Mouse (Mus musculus) limb, embryonic 10.5 days (tissue): ENCODE data around the gene Srsf2. TPM values are rescaled to one million over a fixed set of nuclear protein-coding genes. Genes with fewer than 3 reads are reported as not detected.
A peak's percentile ranks its signal among the peaks of the same experiment; 100 is the strongest.

Experiments
- DNase-seq: peaks from one replicate; pipeline ENCODE4 v3.0.0-alpha.2; 2017; ENCODE audit warnings: low spot score
- H3K27ac ChIP-seq: fragments of 300-500 bp; sonication (generic); 2 replicates; pipeline ENCODE4 v1.5.1; 2016; ENCODE audit warnings: mild to moderate bottlenecking
- H3K27me3 ChIP-seq: fragments of 300-500 bp; sonication (generic); 2 replicates; pipeline ENCODE4 v1.6.1; 2016; ENCODE audit warnings: low read depth, mild to moderate bottlenecking; ENCODE audit not compliant: poor library complexity, severe bottlenecking
- H3K36me3 ChIP-seq: fragments of 300-500 bp; sonication (generic); 2 replicates; pipeline ENCODE4 v1.6.1; 2016; ENCODE audit warnings: mild to moderate bottlenecking, moderate library complexity
- H3K4me1 ChIP-seq: fragments of 300-500 bp; sonication (generic); 2 replicates; pipeline ENCODE4 v1.6.1; 2016
- H3K4me3 ChIP-seq: fragments of 300-500 bp; sonication (generic); 2 replicates; pipeline ENCODE4 v1.5.1; 2016; ENCODE audit warnings: mild to moderate bottlenecking, moderate library complexity
- H3K9me3 ChIP-seq: fragments of 300-500 bp; sonication (generic); replicated peaks from 2 replicates; pipeline ENCODE4 v1.6.1; 2016; ENCODE audit warnings: mild to moderate bottlenecking
- WGBS: fragments of 180-500 bp; shearing (Covaris S2); methylation state at CpG from one replicate; pipeline ENCODE4 v1.1.7; 2016; 5-methylcytosine and 5-hydroxymethylcytosine counted together
- polyA plus RNA-seq: library from polyadenylated mRNA; unstranded; fragments of >200 nt; fragmentation: Nextera tagmentation; extraction: Ambion mirVana; gene quantifications from 2 replicates; pipeline ENCODE4 v1.2.1, GENCODE M21; 2016

Srsf2 gene
- polyA plus RNA-seq, 1 experiment from 2014 or later = 925 TPM

DNA sequence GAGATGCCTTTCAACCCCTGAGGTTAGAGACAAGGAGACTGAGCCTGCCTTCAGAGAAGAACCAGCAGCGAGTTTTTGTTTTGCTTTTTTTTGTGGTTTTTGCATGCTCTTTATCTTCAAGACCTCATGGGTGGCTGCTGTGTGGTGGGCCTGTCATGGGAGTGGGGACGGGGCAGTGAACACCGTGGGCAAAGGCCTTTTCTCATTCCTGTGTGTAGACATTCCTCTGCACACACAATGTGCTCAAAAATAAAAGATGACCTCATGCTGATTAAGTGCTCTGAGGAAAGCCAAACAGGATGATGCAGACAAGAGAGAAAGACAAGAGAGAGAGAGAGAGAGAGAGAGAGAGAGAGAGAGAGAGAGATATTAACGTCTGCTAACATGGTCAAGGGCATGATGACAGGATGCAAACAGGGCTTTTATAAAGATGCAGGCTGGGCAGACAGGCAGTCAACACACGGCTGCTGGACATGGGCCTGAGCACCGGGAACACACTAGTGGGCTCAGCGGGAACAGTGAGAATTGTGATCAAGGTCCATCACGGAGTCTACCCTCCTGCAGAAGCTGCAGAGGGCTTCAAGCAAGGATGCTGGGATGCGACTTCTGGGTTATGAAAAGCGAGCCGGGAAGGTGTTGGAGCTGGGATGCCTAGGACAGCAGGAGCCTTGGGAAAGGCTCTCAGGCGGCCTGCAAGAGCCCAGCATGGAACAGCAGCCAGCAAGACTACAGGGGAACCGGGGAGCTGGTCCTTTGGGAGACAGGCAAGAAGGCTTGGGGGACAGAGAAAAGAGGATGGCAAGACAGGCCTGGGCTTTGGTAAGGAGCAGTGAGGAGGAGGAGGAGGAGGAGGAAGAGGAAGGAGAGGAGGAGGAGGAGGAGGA is 31.6 kb downstream of the Srsf2 start:
- WGBS = 80% methylated on average over 13 of the region's 13 CpGs
- H3K36me3 ChIP-seq = peaks cover 4% of the 10 kb centered on the region; the same call in 1 of the 2 replicates
- no peaks in the 10 kb centered on the region for H3K27me3 ChIP-seq
- H3K9me3 ChIP-seq = no peaks in the 10 kb centered on the region
- H3K4me1 ChIP-seq = peaks cover 49% of the 10 kb centered on the region
- no peak for DNase-seq
- no peak overlapping the region for H3K4me3 ChIP-seq
- no peak overlapping the region for H3K27ac ChIP-seq

DNA sequence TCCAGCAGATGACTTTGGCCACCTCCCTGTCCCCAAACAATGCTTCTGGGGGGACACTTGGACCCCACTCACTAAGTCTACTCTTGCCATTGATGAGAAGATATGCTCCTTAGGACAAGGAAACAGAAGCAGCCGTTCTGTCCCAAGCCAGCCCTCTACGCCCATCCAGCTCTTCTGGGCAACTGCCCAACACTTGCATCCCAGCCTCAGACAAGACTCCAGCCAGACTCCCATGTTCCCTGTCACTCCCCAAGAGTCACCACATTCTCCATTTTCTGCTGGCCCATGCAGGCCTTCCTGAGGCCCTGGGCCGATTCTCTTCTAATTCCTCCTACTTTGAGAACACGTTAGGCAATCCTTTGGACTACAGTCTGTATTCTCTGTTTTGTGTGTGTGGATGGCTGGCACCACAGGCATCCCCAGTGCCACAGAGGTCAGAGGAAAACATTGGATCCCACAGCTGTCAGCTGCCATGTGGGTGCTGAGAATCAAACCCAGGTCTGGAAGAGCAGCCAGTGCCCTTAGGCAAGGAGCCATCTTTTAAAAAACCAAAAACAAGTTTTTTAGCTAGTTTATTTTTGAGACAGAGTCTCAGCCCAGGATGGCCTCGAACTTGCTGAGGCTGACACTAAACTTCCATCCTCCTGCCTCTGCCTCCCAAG is 32.8 kb downstream of the Srsf2 start:
- Histone ChIP-seq H3K4me1 (peaks cover 50% of the 10 kb centered on the region), H3K4me3 (no peak overlapping the region), H3K36me3 (peaks cover 4% of the 10 kb centered on the region; the same call in 1 of the 2 replicates), H3K27ac (peak overlapping the region; percentile 47), H3K27me3 (no peaks in the 10 kb centered on the region), H3K9me3 (no peaks in the 10 kb centered on the region)
- 88% methylated on average over 5 of the region's 5 CpGs for WGBS
- no peak for DNase-seq

DNA sequence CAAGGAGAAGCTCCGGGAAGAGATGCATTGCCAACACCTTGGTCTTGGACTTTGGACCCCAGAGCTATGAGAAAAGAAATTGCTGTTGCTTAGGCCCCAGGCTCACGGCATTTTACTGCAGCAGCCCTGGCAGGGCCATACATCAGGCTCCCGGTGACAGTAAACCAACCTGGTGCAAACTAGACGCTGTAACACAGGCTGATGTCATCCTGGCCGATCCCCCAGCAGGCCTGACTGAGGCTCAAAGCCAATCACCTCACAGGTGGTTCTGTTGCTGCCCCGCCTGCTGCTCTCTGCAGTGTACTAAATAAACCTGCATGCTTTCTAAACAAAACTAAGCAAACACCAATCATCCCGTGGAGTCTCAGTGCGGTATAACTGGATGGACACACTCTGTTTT is 34.2 kb downstream of the Srsf2 start:
- Histone ChIP-seq H3K27ac (peak overlapping the region; percentile 33; the same call in 1 of the 2 replicates), H3K4me1 (peaks cover 62% of the 10 kb centered on the region), H3K9me3 (no peaks in the 10 kb centered on the region), H3K27me3 (no peaks in the 10 kb centered on the region), H3K36me3 (peaks cover 4% of the 10 kb centered on the region; the same call in 1 of the 2 replicates), H3K4me3 (no peak overlapping the region)
- 47% methylated on average over 8 of the region's 8 CpGs for WGBS
- DNase-seq = no peak

DNA sequence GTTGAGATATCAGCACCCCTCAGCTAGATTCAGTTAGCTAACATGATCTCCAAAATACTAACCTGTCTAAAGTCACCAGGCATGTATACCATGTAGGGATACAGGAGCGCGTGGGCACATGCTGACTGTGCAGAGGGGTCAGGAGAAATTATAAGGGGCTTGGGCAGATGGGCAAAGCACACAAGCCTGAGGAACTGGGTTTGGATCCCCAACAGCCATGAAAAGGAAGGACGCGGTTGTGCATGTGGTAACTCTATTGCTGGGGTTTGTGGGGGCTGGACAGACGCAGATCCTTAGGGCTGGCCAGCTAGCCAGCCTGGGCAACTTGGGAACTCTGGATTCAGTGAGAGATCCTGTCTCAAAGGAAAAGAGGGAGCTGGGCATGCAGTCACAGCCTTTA is 35.3 kb downstream of the Srsf2 start:
- no peak overlapping the region for H3K4me3 ChIP-seq
- WGBS = 94% methylated on average over 5 of the region's 5 CpGs
- no peaks in the 10 kb centered on the region for H3K27me3 ChIP-seq
- DNase-seq = no peak
- no peaks in the 10 kb centered on the region for H3K9me3 ChIP-seq
- no peak overlapping the region for H3K27ac ChIP-seq
- no peaks in the 10 kb centered on the region for H3K36me3 ChIP-seq
- peaks cover 73% of the 10 kb centered on the region for H3K4me1 ChIP-seq

DNA sequence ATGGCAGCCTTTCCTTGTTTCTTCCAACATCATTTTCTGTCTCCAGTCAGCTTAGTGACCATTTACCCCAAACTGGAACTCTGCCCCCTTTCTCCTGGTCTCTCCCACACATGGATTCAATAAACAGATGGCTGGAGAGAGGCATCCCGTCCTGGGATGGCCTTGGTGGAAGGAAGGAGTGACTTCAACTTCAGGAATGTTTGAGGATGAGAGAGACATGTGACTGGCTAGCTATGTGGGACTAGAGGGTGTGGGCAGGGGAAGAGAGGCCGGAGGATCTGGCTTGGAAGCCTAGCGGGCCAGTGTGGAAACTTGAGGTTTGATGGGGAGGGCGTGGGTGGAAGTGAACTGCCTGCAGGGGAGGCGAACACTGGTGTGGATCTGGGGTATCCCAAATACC is 36.1 kb downstream of the Srsf2 start:
- Histone ChIP-seq H3K4me3 (no peak overlapping the region), H3K36me3 (no peaks in the 10 kb centered on the region), H3K27ac (no peak overlapping the region), H3K9me3 (no peaks in the 10 kb centered on the region), H3K27me3 (no peaks in the 10 kb centered on the region), H3K4me1 (peaks cover 79% of the 10 kb centered on the region)
- 70% methylated on average over 5 of the region's 5 CpGs for WGBS
- DNase-seq = no peak

DNA sequence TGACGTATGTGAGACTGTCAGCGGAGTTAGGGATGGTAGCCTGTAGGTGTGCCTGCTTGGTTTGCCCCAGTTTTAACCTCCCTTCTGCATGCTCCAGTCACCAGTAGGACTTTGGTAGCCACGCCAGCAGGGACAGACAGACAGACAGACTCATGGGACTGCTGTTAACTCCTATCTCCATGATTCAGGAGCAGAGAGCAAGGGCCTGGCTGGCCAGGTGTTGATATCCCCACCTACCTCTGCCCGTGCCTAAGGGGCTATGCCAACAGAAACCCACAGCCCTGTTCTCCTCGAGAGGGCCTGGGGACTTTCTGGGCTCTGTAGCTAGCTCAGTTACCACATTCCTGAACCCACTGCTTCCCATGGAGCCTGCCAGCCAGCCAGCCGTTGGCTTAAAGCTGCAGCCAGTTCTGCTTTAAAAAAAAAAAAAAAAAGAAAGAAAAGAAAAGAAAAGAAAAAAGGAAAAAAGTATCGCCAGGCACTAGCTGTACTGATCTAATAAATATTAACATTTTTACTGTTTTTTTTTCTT is 37.9 kb downstream of the Srsf2 start:
- peaks cover 12% of the 10 kb centered on the region; the same call in 1 of the 2 replicates for H3K27me3 ChIP-seq
- DNase-seq = no peak
- peak overlapping the region; percentile 27; the same call in 1 of the 2 replicates for H3K4me3 ChIP-seq
- H3K9me3 ChIP-seq = no peaks in the 10 kb centered on the region
- no peaks in the 10 kb centered on the region for H3K36me3 ChIP-seq
- 23% methylated on average over 7 of the region's 7 CpGs for WGBS
- peak overlapping the region; percentile 86 for H3K27ac ChIP-seq
- peaks cover 86% of the 10 kb centered on the region for H3K4me1 ChIP-seq

DNA sequence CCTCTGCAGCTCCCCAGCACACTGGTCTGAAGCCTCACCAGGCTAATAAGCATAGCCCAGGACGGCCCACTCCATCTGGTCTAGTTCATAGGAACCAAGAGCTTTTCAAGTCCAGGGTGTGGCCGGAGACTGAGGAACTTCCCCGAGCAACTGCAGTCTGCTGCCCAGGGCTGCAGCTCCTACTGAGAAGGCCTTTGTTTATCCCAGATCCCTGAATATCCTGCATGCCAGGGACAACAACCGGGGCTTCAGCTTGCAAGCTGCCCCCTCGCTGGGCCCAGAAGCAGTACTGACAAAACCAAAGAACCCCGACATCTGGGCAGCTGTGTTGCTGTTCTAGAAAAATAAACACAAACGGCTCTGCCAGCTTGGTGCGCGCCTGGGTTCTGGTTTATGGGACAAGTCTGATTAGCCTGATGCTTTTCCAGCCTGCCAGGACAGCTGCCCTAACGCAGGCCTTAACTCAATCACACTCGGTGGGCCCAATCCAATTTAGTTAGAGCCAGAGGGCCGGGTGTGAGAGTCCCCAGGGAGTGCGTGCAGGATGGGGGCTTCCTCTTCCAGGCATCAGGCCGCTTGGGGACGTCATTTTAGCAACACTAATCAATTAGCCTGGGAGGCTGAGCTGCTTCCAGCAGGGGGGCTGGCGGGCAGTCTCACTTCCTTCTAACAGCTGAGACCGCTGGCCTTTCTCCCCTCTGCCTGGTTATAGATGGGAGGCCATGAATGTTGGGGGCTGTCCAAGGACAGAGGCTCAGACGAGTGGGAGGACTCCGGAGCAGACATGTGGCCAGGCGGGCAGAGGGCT is 38.6 kb downstream of the Srsf2 start:
- DNase-seq = peak; percentile 71
- 5% methylated on average over 20 of the region's 20 CpGs for WGBS
- H3K27me3 ChIP-seq = peaks cover 19% of the 10 kb centered on the region

DNA sequence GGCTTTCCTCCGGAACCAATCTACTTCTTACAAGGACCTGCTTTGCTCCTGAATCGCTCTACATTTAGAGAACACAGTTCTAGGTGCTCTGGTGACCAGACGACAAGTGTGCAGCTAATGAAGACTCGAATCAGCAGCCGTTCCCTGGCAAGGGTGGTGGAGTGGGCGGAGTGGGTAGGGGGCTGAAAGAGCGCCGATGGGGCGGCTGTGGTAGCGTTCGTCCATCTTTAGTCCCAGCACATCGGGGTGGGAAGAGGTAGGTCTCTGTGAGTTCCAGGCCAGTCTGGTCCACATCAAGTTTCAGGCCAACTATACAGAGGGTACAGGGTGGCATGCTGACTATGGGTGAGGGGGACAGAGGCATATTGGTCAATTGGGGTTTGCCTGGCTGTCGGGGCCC is 39.3 kb downstream of the Srsf2 start:
- H3K27me3 ChIP-seq = peaks cover 20% of the 10 kb centered on the region
- peak overlapping the region; percentile 86 for H3K27ac ChIP-seq
- 77% methylated on average over 13 of the region's 13 CpGs for WGBS
- H3K36me3 ChIP-seq = no peaks in the 10 kb centered on the region
- peaks cover 81% of the 10 kb centered on the region for H3K4me1 ChIP-seq
- no peak for DNase-seq
- peak overlapping the region; percentile 27 for H3K4me3 ChIP-seq
- H3K9me3 ChIP-seq = no peaks in the 10 kb centered on the region

More for the DNA sequence above, 38.6 kb downstream of the Srsf2 start:
- Histone ChIP-seq H3K4me1 (peaks cover 88% of the 10 kb centered on the region), H3K27ac (peak overlapping the region; percentile 86), H3K4me3 (peak overlapping the region; percentile 27), H3K36me3 (no peaks in the 10 kb centered on the region), H3K9me3 (no peaks in the 10 kb centered on the region)

DNA sequence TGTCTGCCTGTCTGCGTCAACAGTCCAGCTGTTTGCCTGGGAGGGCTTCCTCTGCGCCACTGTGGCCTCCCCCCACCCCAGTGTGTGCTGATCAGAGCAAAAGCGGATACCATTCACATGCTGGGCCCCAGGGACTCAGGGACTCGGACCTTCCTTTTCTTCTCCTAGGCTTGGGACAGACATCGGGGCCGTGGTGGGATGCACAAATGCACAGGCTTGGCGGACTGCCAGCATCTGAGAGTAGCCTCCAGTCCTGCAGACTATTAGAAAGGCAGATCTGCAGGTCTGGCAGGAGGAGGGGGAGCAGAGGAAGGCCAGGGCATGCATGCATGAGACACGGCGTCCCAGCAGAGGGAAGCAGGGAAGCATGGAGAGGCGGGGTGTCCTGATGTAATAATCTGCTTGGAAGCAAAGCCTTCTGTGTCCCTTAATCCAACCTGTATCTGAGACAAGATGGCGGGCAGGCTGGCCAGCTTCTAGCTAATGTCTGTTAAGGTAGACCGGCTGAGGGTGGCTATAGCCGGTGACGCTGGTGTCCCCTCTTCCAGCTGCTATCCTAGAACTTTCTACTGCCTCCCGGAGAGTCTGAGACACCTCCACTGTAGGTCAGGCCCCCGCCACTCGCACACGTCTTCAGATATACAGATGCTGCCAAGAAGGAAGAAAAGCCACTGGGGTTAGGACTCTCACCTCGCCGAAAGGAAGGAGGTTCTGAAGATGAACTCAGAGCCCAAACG is 39.9 kb downstream of the Srsf2 start:
- Histone ChIP-seq H3K4me3 (no peak overlapping the region), H3K9me3 (no peaks in the 10 kb centered on the region), H3K27ac (peak overlapping the region; percentile 86), H3K27me3 (peaks cover 20% of the 10 kb centered on the region), H3K4me1 (peaks cover 78% of the 10 kb centered on the region), H3K36me3 (no peaks in the 10 kb centered on the region)
- DNase-seq = peak; percentile 63
- 60% methylated on average over 21 of the region's 21 CpGs for WGBS

DNA sequence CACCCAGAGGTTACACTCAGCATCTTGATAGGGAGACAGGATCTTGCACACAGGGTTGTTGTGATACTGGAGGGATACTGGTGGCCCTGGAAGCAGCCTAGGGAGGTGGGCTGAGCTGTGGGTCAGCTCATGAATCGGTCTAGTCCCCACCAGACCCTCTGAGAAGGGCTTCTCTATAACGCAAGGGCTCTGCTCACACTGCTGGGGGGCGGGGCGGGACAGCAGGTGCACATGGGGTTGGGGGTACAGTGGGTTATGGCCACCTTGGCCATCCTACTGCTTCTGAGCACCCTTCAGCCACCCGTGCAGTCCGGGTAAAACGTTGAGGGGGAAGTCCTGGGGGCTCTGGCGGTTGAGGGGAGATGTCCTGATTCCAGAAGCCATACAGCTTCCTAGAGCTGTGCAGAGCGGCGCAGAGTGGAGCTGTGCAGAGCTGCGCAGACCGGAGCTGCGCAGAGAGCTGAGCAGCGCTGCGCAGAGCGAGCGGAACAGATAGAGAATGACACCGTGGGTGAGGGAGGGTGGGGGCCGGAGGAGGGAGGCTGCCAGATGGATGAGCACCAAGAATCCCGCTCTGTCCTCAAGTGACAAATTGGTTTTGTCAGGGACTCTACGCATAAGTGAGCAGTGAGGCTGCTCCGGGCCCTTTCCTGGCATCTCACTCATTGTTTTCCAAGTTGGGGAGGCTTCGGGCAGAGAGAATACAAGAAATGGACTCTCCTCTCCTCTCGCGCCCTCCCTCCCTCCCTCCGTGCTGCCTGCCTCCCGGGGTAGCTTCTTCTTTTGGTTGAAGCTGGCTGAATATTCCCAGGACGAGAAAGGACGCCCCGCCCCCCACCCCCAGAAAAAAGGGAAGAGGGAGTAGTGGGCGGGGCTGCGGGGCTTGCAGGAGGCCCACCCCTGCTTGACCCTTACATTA is 41.7 kb downstream of the Srsf2 start:
- peak overlapping the region; percentile 54 for H3K4me3 ChIP-seq
- peak; percentile 56 for DNase-seq
- peaks cover 20% of the 10 kb centered on the region for H3K27me3 ChIP-seq
- H3K4me1 ChIP-seq = peaks cover 70% of the 10 kb centered on the region
- no peaks in the 10 kb centered on the region for H3K9me3 ChIP-seq
- H3K27ac ChIP-seq = peak overlapping the region; percentile 63
- H3K36me3 ChIP-seq = no peaks in the 10 kb centered on the region
- WGBS = 6% methylated on average over 32 of the region's 32 CpGs

DNA sequence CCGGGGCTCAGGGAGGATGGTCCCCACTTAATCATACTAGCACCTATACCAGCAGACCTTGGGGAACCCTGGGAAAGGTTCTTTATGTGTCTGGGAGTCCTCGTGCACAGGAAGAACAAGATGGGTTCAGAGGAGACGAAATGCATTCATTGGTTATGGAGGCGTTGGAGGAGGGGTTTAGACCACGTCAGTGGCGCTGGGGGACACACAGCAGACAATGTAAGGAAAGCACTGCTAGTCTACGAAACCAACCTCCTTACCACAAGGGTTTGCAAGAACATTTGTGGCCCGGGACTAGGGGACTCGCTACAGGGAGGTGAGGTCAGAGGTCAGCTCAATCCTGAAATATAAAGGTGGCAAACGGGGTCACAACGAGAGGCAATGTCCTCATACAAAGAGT is 42.4 kb downstream of the Srsf2 start:
- Histone ChIP-seq H3K36me3 (no peaks in the 10 kb centered on the region), H3K27ac (peak overlapping the region; percentile 40), H3K4me1 (peaks cover 63% of the 10 kb centered on the region), H3K4me3 (peak overlapping the region; percentile 54; the same call in 1 of the 2 replicates), H3K9me3 (no peaks in the 10 kb centered on the region), H3K27me3 (peaks cover 20% of the 10 kb centered on the region)
- WGBS = 68% methylated on average over 11 of the region's 11 CpGs
- DNase-seq = no peak
